Mouse (Mus musculus) G1E-ER4 (cell line): Measurements from ENCODE around the gene Thsd4. TPM values are rescaled to one million over a fixed set of nuclear protein-coding genes. Genes with fewer than 3 reads are reported as not detected.

Experiments used
- GATA1 ChIP-seq: IDR thresholded peaks from one replicate; pipeline ENCODE4 v1.8.0; 2012; ENCODE audit warnings: low read length, inconsistent platforms
- polyA plus RNA-seq: library from polyadenylated mRNA; stranded (reverse); fragments of >175 nt; gene quantifications from 2 replicates; pipeline ENCODE4 v1.2.3, GENCODE M21; 2012

The Thsd4 gene
- polyA plus RNA-seq, 1 experiment, result 13.1 TPM

GRCm38 (mm10) chr9:60244943-60245342 is 276.9 kb downstream of the Thsd4 start:
- TF ChIP-seq GATA1, result no peak

GRCm38 (mm10) chr9:60243503-60243902 is 278.3 kb downstream of the Thsd4 start:
- no peak for TF ChIP-seq GATA1

- no peak for TF ChIP-seq GATA1
Measured at GRCm38 (mm10) chr9:60237667-60238066, 284.2 kb downstream of the Thsd4 start.

GRCm38 (mm10) chr9:60236155-60236554 is 285.7 kb downstream of the Thsd4 start:
- TF ChIP-seq GATA1, result no peak

GRCm38 (mm10) chr9:60234233-60235115 is 287.4 kb downstream of the Thsd4 start:
- TF ChIP-seq GATA1, result no peak

GRCm38 (mm10) chr9:60231981-60232881 is 289.6 kb downstream of the Thsd4 start:
- TF ChIP-seq GATA1, result no peak

GRCm38 (mm10) chr9:60229496-60229895 is 292.4 kb downstream of the Thsd4 start:
- no peak for TF ChIP-seq GATA1

- TF ChIP-seq GATA1, result no peak
Measured at GRCm38 (mm10) chr9:60227727-60228126, 294.1 kb downstream of the Thsd4 start.

GRCm38 (mm10) chr9:60226679-60227078 is 295.2 kb downstream of the Thsd4 start:
- no peak for TF ChIP-seq GATA1

GRCm38 (mm10) chr9:60226155-60226554 is 295.7 kb downstream of the Thsd4 start:
- TF ChIP-seq GATA1, result no peak

GRCm38 (mm10) chr9:60225453-60225852 is 296.4 kb downstream of the Thsd4 start:
- no peak for TF ChIP-seq GATA1

GRCm38 (mm10) chr9:60224039-60224695 is 297.7 kb downstream of the Thsd4 start:
- no peak for TF ChIP-seq GATA1

GRCm38 (mm10) chr9:60220431-60220830 is 301.4 kb downstream of the Thsd4 start:
- no peak for TF ChIP-seq GATA1

- TF ChIP-seq GATA1, result no peak
Measured at GRCm38 (mm10) chr9:60218396-60218795, 303.4 kb downstream of the Thsd4 start.

GRCm38 (mm10) chr9:60216029-60216428 is 305.8 kb downstream of the Thsd4 start:
- TF ChIP-seq GATA1, result no peak

GRCm38 (mm10) chr9:60213111-60213510 is 308.7 kb downstream of the Thsd4 start:
- no peak for TF ChIP-seq GATA1
